Mouse (Mus musculus): ENCODE measurements around the gene Cdh3.

DNA sequence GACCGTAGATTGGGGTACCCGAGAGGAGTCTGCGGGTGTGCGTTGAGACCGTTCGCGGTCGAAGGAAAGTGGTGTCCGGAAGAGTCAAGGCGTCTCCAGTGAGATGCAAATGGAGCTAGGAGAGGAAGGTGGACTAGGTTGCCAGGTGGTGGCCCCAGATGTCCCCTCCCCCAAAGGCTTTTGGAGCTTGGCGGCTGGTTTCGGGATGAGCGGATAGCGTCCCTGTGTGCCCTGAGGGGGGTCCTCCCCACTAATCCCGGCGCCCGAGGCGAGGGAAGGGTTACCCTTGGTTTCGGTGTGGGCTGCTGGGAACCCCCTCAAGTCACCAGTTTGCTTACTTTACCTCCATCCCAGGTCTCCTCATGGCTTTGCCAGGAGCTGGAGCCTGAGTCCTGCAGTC, 93.2 kb downstream of the Cdh3 start:
- no peak for TF ChIP-seq TAL1 (IDR thresholded peaks at IDR 0.05; ENCODE audit: low read length)
- no peak for TF ChIP-seq GATA1 (IDR thresholded peaks at IDR 0.05; ENCODE audit: low read length)
